Mouse (Mus musculus): ENCODE results near the gene Cnn1. TPM values are rescaled to one million over a fixed set of nuclear protein-coding genes. Genes with fewer than 3 reads are reported as not detected.

The Cnn1 gene
- polyA plus RNA-seq, 1 experiment from 2014 or later, result 2.4 TPM

Other genes with a start within 250 kb of the Cnn1 start
- gene Dock6, start 246.6 kb upstream of the Cnn1 start, polyA plus RNA-seq (2016; fragmentation: Nextera tagmentation; extraction: Ambion mirVana), result 23.7 and 24.1 TPM in 2 replicates
- gene Rab3d, start 181.0 kb upstream of the Cnn1 start, polyA plus RNA-seq (2016; fragmentation: Nextera tagmentation; extraction: Ambion mirVana), result 8.9 and 10.9 TPM in 2 replicates
- 4.2 and 5.1 TPM in 2 replicates for gene Ccdc159, start 171.7 kb upstream of the Cnn1 start, polyA plus RNA-seq (2016; fragmentation: Nextera tagmentation; extraction: Ambion mirVana)
- gene Tmem205, start 171.7 kb upstream of the Cnn1 start, polyA plus RNA-seq (2016; fragmentation: Nextera tagmentation; extraction: Ambion mirVana), result 39.1 and 46.1 TPM in 2 replicates
- gene Plppr2, start 162.2 kb upstream of the Cnn1 start, polyA plus RNA-seq (2016; fragmentation: Nextera tagmentation; extraction: Ambion mirVana), result 15.6 and 30.6 TPM in 2 replicates
- gene Swsap1, start 143.5 kb upstream of the Cnn1 start, polyA plus RNA-seq (2016; fragmentation: Nextera tagmentation; extraction: Ambion mirVana), result 7.1 and 9.3 TPM in 2 replicates
- 9.3 and 9.6 TPM in 2 replicates for gene Epor, start 135.7 kb upstream of the Cnn1 start, polyA plus RNA-seq (2016; fragmentation: Nextera tagmentation; extraction: Ambion mirVana)
- gene Rgl3, start 109.8 kb upstream of the Cnn1 start, polyA plus RNA-seq (2016; fragmentation: Nextera tagmentation; extraction: Ambion mirVana), result 3.7 and 5.7 TPM in 2 replicates
- 5.1 and 6.7 TPM in 2 replicates for gene Ccdc151, start 96.6 kb upstream of the Cnn1 start, polyA plus RNA-seq (2016; fragmentation: Nextera tagmentation; extraction: Ambion mirVana)
- gene Prkcsh, start 96.4 kb upstream of the Cnn1 start, polyA plus RNA-seq (2016; fragmentation: Nextera tagmentation; extraction: Ambion mirVana), result 115 and 120 TPM in 2 replicates
- 22.7 and 57.1 TPM in 2 replicates for gene Elavl3, start 47.2 kb upstream of the Cnn1 start, polyA plus RNA-seq (2016; fragmentation: Nextera tagmentation; extraction: Ambion mirVana)
- not detected in 2 replicates for gene Gm49318, start 28.0 kb upstream of the Cnn1 start, polyA plus RNA-seq (2016; fragmentation: Nextera tagmentation; extraction: Ambion mirVana)
- 11.1 and 15.4 TPM in 2 replicates for gene Zfp653, start 27.8 kb upstream of the Cnn1 start, polyA plus RNA-seq (2016; fragmentation: Nextera tagmentation; extraction: Ambion mirVana)
- 42.6 and 45.5 TPM in 2 replicates for gene Ecsit, start 13.8 kb upstream of the Cnn1 start, polyA plus RNA-seq (2016; fragmentation: Nextera tagmentation; extraction: Ambion mirVana)
- gene Elof1, start 18.0 kb downstream of the Cnn1 start, polyA plus RNA-seq (2016; fragmentation: Nextera tagmentation; extraction: Ambion mirVana), result 250 and 261 TPM in 2 replicates
- 20.9 and 23.7 TPM in 2 replicates for gene Acp5, start 36.5 kb downstream of the Cnn1 start, polyA plus RNA-seq (2016; fragmentation: Nextera tagmentation; extraction: Ambion mirVana)
- 55.6 and 68.3 TPM in 2 replicates for gene Pigyl, start 57.6 kb downstream of the Cnn1 start, polyA plus RNA-seq (2016; fragmentation: Nextera tagmentation; extraction: Ambion mirVana)
- gene Zfp872, start 88.9 kb downstream of the Cnn1 start, polyA plus RNA-seq (2016; fragmentation: Nextera tagmentation; extraction: Ambion mirVana), result 0.11 TPM in 1 of 2 replicates, not detected in the other
- gene Zfp809, start 126.5 kb downstream of the Cnn1 start, polyA plus RNA-seq (2016; fragmentation: Nextera tagmentation; extraction: Ambion mirVana), result 9.0 and 10.5 TPM in 2 replicates
- gene Zfp599, start 160.7 kb downstream of the Cnn1 start, polyA plus RNA-seq (2016; fragmentation: Nextera tagmentation; extraction: Ambion mirVana), result 5.4 and 6.5 TPM in 2 replicates
- gene Zfp810, start 208.4 kb downstream of the Cnn1 start, polyA plus RNA-seq (2016; fragmentation: Nextera tagmentation; extraction: Ambion mirVana), result 24.3 and 29.0 TPM in 2 replicates

All from hindbrain, embryonic 10.5 days (tissue).